Mouse (Mus musculus) CH12.LX (cell line): Measurements from ENCODE around the gene Tk1.

Experiments
- CHD2 ChIP-seq: IDR thresholded peaks from 2 replicates; pipeline ENCODE4 v1.6.1; 2011; ENCODE audit warnings: low read length, improper control_type of control experiment
- CTCF ChIP-seq, 2 experiments: IDR thresholded peaks in 1 of 2; conservative IDR thresholded peaks in 1 of 2; 2 replicates each; pipeline ENCODE4 v1.5.1; 2011 to 2012; ENCODE audit warnings: low read depth in 2 of 2, low read length in 2 of 2, improper control_type of control experiment in 1 of 2, inconsistent platforms in 1 of 2, mild to moderate bottlenecking in 1 of 2, moderate library complexity in 1 of 2
- EP300 ChIP-seq: IDR thresholded peaks from 2 replicates; pipeline ENCODE4 v1.6.1; 2011; ENCODE audit warnings: low read length, improper control_type of control experiment
- MAX ChIP-seq: IDR thresholded peaks from 2 replicates; pipeline ENCODE4 v1.6.1; 2011; ENCODE audit warnings: low read length, improper control_type of control experiment
- POLR2AphosphoS2 ChIP-seq: IDR thresholded peaks from 2 replicates; pipeline ENCODE4 v1.6.1; 2011; ENCODE audit warnings: low read depth, low read length, improper control_type of control experiment
- USF2 ChIP-seq: conservative IDR thresholded peaks from 2 replicates; pipeline ENCODE4 v1.6.1; 2011; ENCODE audit warnings: low read depth, low read length, improper control_type of control experiment

DNA sequence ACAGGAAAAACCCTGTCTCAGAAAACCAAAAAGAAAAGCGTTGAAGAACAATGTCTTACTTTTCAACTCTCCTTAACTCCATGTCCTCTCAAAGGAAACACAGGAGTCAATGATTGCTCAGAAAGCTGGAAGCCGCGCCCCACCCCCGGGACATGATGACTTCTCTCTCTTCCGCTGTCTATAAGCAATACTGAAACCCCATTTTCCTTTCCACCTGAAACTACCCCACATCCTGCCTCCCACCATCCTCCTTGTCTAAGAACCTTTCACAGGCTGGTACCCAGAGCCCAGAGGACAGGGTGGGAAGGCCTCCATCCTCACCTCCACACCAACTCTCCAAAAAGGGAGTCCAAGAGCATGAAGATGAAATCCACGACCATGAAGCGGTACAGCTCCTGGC lies 53.5 kb downstream of the Tk1 start:
- TF ChIP-seq CTCF (conservative IDR thresholded peaks at IDR 0.05 in 1 of 2, IDR thresholded peaks at IDR 0.05 in 1 of 2; ENCODE audit: low read depth in 2 of 2, low read length in 2 of 2) (no peak), POLR2AphosphoS2 (no peak), USF2 (no peak), MAX (no peak), EP300 (peak; percentile 54), CHD2 (no peak)
